Mouse (Mus musculus) heart, postnatal 0 days (tissue): Measurements from ENCODE around the gene Gm44579. TPM values are rescaled to one million over a fixed set of nuclear protein-coding genes. Genes with fewer than 3 reads are reported as not detected.

Source experiments
- ATAC-seq: fragments of 200-750 bp; cut with Nextera tagmentation; 2 replicates; pipeline ENCODE4 v1.8.0; 2017; ENCODE audit warnings: low read depth, moderate number of reproducible peaks, moderate library complexity; ENCODE audit not compliant: insufficient read depth
- DNase-seq: peaks from one replicate; pipeline ENCODE4 v3.0.0-alpha.2; 2016; ENCODE audit warnings: low spot score
- H3K27ac ChIP-seq: fragments of 300-500 bp; sonication (generic); 2 replicates; pipeline ENCODE4 v1.5.1; 2014; ENCODE audit warnings: low read depth, mild to moderate bottlenecking
- H3K27me3 ChIP-seq: fragments of 300-500 bp; sonication (generic); 2 replicates; pipeline ENCODE4 v1.6.1; 2014; ENCODE audit warnings: low read length, mixed read lengths; ENCODE audit not compliant: control insufficient read depth, insufficient read depth
- H3K36me3 ChIP-seq: fragments of 300-500 bp; sonication (generic); replicated peaks from 2 replicates; pipeline ENCODE4 v1.6.1; 2014; ENCODE audit warnings: low read length, mixed read lengths; ENCODE audit not compliant: control insufficient read depth, insufficient read depth
- H3K4me1 ChIP-seq: fragments of 300-500 bp; sonication (generic); 2 replicates; pipeline ENCODE4 v1.6.1; 2014; ENCODE audit warnings: antibody characterized with exemption; ENCODE audit not compliant: control insufficient read depth, insufficient read depth
- H3K4me2 ChIP-seq: fragments of 300-500 bp; sonication (generic); 2 replicates; pipeline ENCODE4 v1.6.1; 2014; ENCODE audit warnings: low read depth, mild to moderate bottlenecking, low read length, moderate library complexity
- H3K4me3 ChIP-seq: fragments of 300-500 bp; sonication (generic); 2 replicates; pipeline ENCODE4 v1.5.1; 2014; ENCODE audit warnings: low read depth, low read length
- H3K9ac ChIP-seq: fragments of 300-500 bp; sonication (generic); replicated peaks from 2 replicates; pipeline ENCODE4 v1.6.1; 2014; ENCODE audit warnings: low read depth, low read length, mixed read lengths
- H3K9me3 ChIP-seq: fragments of 300-500 bp; sonication (generic); replicated peaks from 2 replicates; pipeline ENCODE4 v1.6.1; 2016; ENCODE audit warnings: low read length; ENCODE audit not compliant: control insufficient read depth
- CTCF ChIP-seq: IDR thresholded peaks from 2 replicates; pipeline ENCODE4 v1.5.1; 2016; ENCODE audit warnings: antibody characterized with exemption, control low read depth, low read depth
- EP300 ChIP-seq: IDR thresholded peaks from 2 replicates; pipeline ENCODE4 v1.6.1; 2016; ENCODE audit warnings: antibody characterized with exemption, low read depth
- WGBS: fragments of 180-500 bp; shearing (Covaris S2); extraction: QIAGEN DNeasy Blood & Tissue Kit; methylation state at CpG from one replicate; pipeline ENCODE4 v1.1.7; 2014; 5-methylcytosine and 5-hydroxymethylcytosine counted together
- polyA plus RNA-seq: library from polyadenylated mRNA; unstranded; fragments of >200 nt; fragmentation: Nextera tagmentation; extraction: Ambion mirVana; gene quantifications from 2 replicates; pipeline ENCODE4 v1.2.1, GENCODE M21; 2015
- total RNA-seq: library from RNA; depleted of rRNA; stranded (reverse); fragments of >200 nt; gene quantifications from 2 replicates; pipeline ENCODE4 v1.2.3, GENCODE M21; 2014; ENCODE audit warnings: low replicate concordance

Gm44579 gene
- total and polyA plus RNA-seq, 2 experiments from 2014 or later = not detected

GRCm38 (mm10) chr15:98167645-98168621 lies 52.8 kb downstream of the Gm44579 start:
- ATAC-seq (peak; percentile 55), DNase-seq (peak; percentile 85)
- WGBS = 2% methylated on average over 58 of the region's 69 CpGs
- Histone ChIP-seq H3K9ac (no peak overlapping the region; the same call in 1 of the 2 replicates), H3K4me3 (peak overlapping the region; percentile 50), H3K27me3 (peaks cover 44% of the 10 kb centered on the region), H3K27ac (no peak overlapping the region), H3K36me3 (no peaks in the 10 kb centered on the region), H3K9me3 (no peaks in the 10 kb centered on the region), H3K4me2 (peak overlapping the region; percentile 72), H3K4me1 (peaks cover 5% of the 10 kb centered on the region)
- TF ChIP-seq CTCF (no peak), EP300 (no peak)

- H3K36me3 ChIP-seq = no peaks in the 10 kb centered on the region
- peaks cover 44% of the 10 kb centered on the region for H3K27me3 ChIP-seq
- no peak for DNase-seq
- H3K9me3 ChIP-seq = no peaks in the 10 kb centered on the region
- H3K4me2 ChIP-seq = peak within 1 kb of the TSS; percentile 72
- H3K9ac ChIP-seq = no peak within 1 kb of the TSS
- H3K4me1 ChIP-seq = peaks cover 9% of the 10 kb centered on the region
- no peak within 1 kb of the TSS for H3K27ac ChIP-seq
- ATAC-seq = no peak
- 3% methylated on average over 15 of the region's 18 CpGs for WGBS
- TF ChIP-seq EP300 (no peak), CTCF (no peak)
- H3K4me3 ChIP-seq = peak within 1 kb of the TSS; percentile 50
Observed at GRCm38 (mm10) chr15:98166963-98167644, 53.7 kb downstream of the Gm44579 start, which contains the start of gene Ccdc184. Gene Ccdc184 (plus strand): TSS chr15:98167158.

- no peak within 1 kb of the TSS for H3K4me2 ChIP-seq
- no peaks in the 10 kb centered on the region for H3K9me3 ChIP-seq
- WGBS = 72% methylated on average over 5 of the region's 5 CpGs
- peaks cover 42% of the 10 kb centered on the region for H3K27me3 ChIP-seq
- H3K27ac ChIP-seq = no peak within 1 kb of the TSS
- ATAC-seq (no peak), DNase-seq (no peak)
- H3K9ac ChIP-seq = no peak within 1 kb of the TSS
- no peak within 1 kb of the TSS for H3K4me3 ChIP-seq
- TF ChIP-seq EP300 = no peak
- no peak for TF ChIP-seq CTCF
- H3K4me1 ChIP-seq = peaks cover 10% of the 10 kb centered on the region
- no peaks in the 10 kb centered on the region for H3K36me3 ChIP-seq
Observed at GRCm38 (mm10) chr15:98165525-98165924, 55.3 kb downstream of the Gm44579 start, which contains the start of gene Asb8. Gene Asb8 (minus strand): TSS chr15:98165625.

GRCm38 (mm10) chr15:98162561-98162960 lies 58.2 kb downstream of the Gm44579 start:
- peaks cover 19% of the 10 kb centered on the region for H3K27me3 ChIP-seq
- no peak overlapping the region for H3K9ac ChIP-seq
- H3K27ac ChIP-seq = 0 out of 2 replicates have a peak overlapping the region, but pooled peaks have one; percentile 1
- 22% methylated on average over 4 of the region's 4 CpGs for WGBS
- ATAC-seq (0 out of 2 replicates have a peak, but pooled peaks have one; percentile 33), DNase-seq (no peak)
- H3K4me2 ChIP-seq = no peak overlapping the region
- no peak for TF ChIP-seq CTCF
- no peak for TF ChIP-seq EP300
- H3K4me1 ChIP-seq = peaks cover 10% of the 10 kb centered on the region
- H3K9me3 ChIP-seq = no peaks in the 10 kb centered on the region
- no peak overlapping the region for H3K4me3 ChIP-seq
- H3K36me3 ChIP-seq = no peaks in the 10 kb centered on the region

GRCm38 (mm10) chr15:98161026-98161805 lies 59.6 kb downstream of the Gm44579 start:
- TF ChIP-seq CTCF = no peak
- no peak for TF ChIP-seq EP300
- 69% methylated on average over 19 of the region's 19 CpGs for WGBS
- Histone ChIP-seq H3K4me3 (no peak overlapping the region), H3K4me2 (no peak overlapping the region), H3K9me3 (no peaks in the 10 kb centered on the region), H3K36me3 (no peaks in the 10 kb centered on the region), H3K4me1 (peaks cover 5% of the 10 kb centered on the region; the same call in 1 of the 2 replicates), H3K27ac (no peak overlapping the region), H3K9ac (no peak overlapping the region), H3K27me3 (peaks cover 9% of the 10 kb centered on the region; the same call in 1 of the 2 replicates)
- ATAC-seq (no peak), DNase-seq (no peak)
